Mouse (Mus musculus) lung, embryonic 15.5 days (tissue): ENCODE data around the gene Akap1. TPM values are rescaled to one million over a fixed set of nuclear protein-coding genes. Genes with fewer than 3 reads are reported as not detected.
A peak's percentile ranks its signal among the peaks of the same experiment; 100 is the strongest.

Experiments
- ATAC-seq: fragments of 200-750 bp; cut with Nextera tagmentation; 2 replicates; pipeline ENCODE4 v1.8.0; 2017; ENCODE audit warnings: moderate number of reproducible peaks, borderline replicate concordance; ENCODE audit not compliant: low FRiP score, low TSS enrichment; ENCODE audit errors: extremely low read depth
- H3K27ac ChIP-seq: fragments of 300-500 bp; sonication (generic); 2 replicates; pipeline ENCODE4 v1.5.1; 2015; ENCODE audit warnings: moderate library complexity, mild to moderate bottlenecking, inconsistent platforms
- H3K27me3 ChIP-seq: fragments of 300-500 bp; sonication (generic); 2 replicates; pipeline ENCODE4 v1.6.1; 2015; ENCODE audit warnings: inconsistent platforms
- H3K36me3 ChIP-seq: fragments of 300-500 bp; sonication (generic); 2 replicates; pipeline ENCODE4 v1.6.1; 2015; ENCODE audit warnings: inconsistent platforms
- H3K4me1 ChIP-seq: fragments of 300-500 bp; sonication (generic); 2 replicates; pipeline ENCODE4 v1.6.1; 2015; ENCODE audit warnings: inconsistent platforms
- H3K4me2 ChIP-seq: fragments of 300-500 bp; sonication (generic); 2 replicates; pipeline ENCODE4 v1.6.1; 2015; ENCODE audit warnings: inconsistent platforms, mild to moderate bottlenecking, moderate library complexity
- H3K4me3 ChIP-seq: fragments of 300-500 bp; sonication (generic); 2 replicates; pipeline ENCODE4 v1.5.1; 2015; ENCODE audit warnings: mild to moderate bottlenecking, inconsistent platforms
- H3K9ac ChIP-seq: fragments of 300-500 bp; sonication (generic); 2 replicates; pipeline ENCODE4 v1.6.1; 2015; ENCODE audit warnings: inconsistent platforms
- H3K9me3 ChIP-seq: fragments of 300-500 bp; sonication (generic); 2 replicates; pipeline ENCODE4 v1.6.1; 2016; ENCODE audit warnings: inconsistent platforms
- WGBS: fragments of 180-500 bp; shearing (Covaris S2); methylation state at CpG from one replicate; pipeline ENCODE4 v1.1.7; 2015; 5-methylcytosine and 5-hydroxymethylcytosine counted together
- polyA plus RNA-seq: library from polyadenylated mRNA; unstranded; fragments of >200 nt; fragmentation: Nextera tagmentation; extraction: Ambion mirVana; gene quantifications from 2 replicates; pipeline ENCODE4 v1.2.1, GENCODE M21; 2015

Gene Akap1
- polyA plus RNA-seq, 1 experiment from 2014 or later = 18.8 TPM

GRCm38 (mm10) chr11:88852806-88853205 is 11.6 kb downstream of the Akap1 start:
- no peak overlapping the region for H3K4me3 ChIP-seq
- no peak for ATAC-seq
- 89% methylated on average over 4 of the region's 4 CpGs for WGBS
- H3K4me1 ChIP-seq = peaks cover 43% of the 10 kb centered on the region
- no peaks in the 10 kb centered on the region for H3K27me3 ChIP-seq
- H3K27ac ChIP-seq = no peak overlapping the region
- no peaks in the 10 kb centered on the region for H3K9me3 ChIP-seq
- H3K4me2 ChIP-seq = no peak overlapping the region
- H3K9ac ChIP-seq = no peak overlapping the region
- H3K36me3 ChIP-seq = no peaks in the 10 kb centered on the region

GRCm38 (mm10) chr11:88851049-88851825 is 13.1 kb downstream of the Akap1 start:
- no peaks in the 10 kb centered on the region for H3K36me3 ChIP-seq
- H3K4me2 ChIP-seq = no peak overlapping the region
- WGBS = 84% methylated on average over 15 of the region's 15 CpGs
- H3K27me3 ChIP-seq = no peaks in the 10 kb centered on the region
- H3K9ac ChIP-seq = no peak overlapping the region
- H3K4me1 ChIP-seq = peaks cover 27% of the 10 kb centered on the region
- H3K27ac ChIP-seq = no peak overlapping the region
- H3K9me3 ChIP-seq = no peaks in the 10 kb centered on the region
- H3K4me3 ChIP-seq = no peak overlapping the region
- no peak for ATAC-seq

DNA sequence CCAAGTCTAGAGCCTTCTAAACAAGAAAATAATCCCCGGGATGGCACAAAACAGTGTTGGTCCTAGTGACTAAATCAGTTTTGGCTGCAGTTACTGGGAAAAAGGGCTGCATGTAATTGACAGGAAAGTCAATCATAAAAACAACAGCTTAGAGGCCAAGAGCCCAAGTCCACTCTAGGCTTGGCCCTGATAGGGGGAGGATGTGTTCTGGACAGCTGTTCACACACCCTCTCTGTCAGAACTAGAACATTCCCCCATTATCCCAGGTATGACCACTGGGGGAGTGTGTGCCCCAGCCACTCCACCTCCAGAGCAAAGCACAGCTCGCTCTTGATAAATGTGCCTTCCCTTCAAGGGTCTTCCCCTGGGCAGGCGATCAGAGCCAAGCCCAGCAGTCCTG is 14.7 kb downstream of the Akap1 start:
- WGBS = 49% methylated on average over 3 of the region's 3 CpGs
- H3K4me3 ChIP-seq = no peak overlapping the region
- H3K9me3 ChIP-seq = no peaks in the 10 kb centered on the region
- no peak for ATAC-seq
- H3K36me3 ChIP-seq = 0 out of 2 replicates have a peak, but pooled peaks cover 7% of the 10 kb centered on the region
- no peaks in the 10 kb centered on the region for H3K27me3 ChIP-seq
- peaks cover 22% of the 10 kb centered on the region for H3K4me1 ChIP-seq
- no peak overlapping the region for H3K4me2 ChIP-seq
- H3K27ac ChIP-seq = peak overlapping the region; percentile 71
- H3K9ac ChIP-seq = no peak overlapping the region

GRCm38 (mm10) chr11:88849284-88849683 is 15.1 kb downstream of the Akap1 start:
- 44% methylated on average over 8 of the region's 8 CpGs for WGBS
- ATAC-seq = no peak
- H3K4me3 ChIP-seq = no peak overlapping the region

DNA sequence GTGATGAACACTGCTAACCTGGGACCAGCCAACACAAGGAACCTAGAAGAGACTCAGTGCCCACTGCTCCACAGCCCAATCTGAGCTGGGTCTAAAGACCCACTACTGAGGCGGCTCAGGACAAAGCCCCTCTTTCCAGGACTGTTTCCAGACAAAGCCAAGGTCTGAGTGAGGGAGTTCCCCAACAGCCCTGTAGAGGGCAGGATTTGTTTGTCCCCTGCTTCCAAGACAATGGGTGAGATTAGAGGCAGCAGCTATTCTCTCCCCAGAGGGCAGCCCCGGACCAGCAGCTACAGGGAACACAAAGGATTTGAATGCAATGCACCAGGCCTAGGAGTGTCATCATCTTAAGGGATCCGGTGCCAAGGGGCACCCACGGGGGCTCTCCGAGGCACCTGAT is 15.8 kb downstream of the Akap1 start:
- peak; percentile 53; the same call in 1 of the 2 replicates for ATAC-seq
- H3K9ac ChIP-seq = 0 out of 2 replicates have a peak overlapping the region, but pooled peaks have one; percentile 1
- peak overlapping the region; percentile 71 for H3K27ac ChIP-seq
- no peaks in the 10 kb centered on the region for H3K9me3 ChIP-seq
- H3K27me3 ChIP-seq = no peaks in the 10 kb centered on the region
- no peak overlapping the region for H3K4me3 ChIP-seq
- no peak overlapping the region for H3K4me2 ChIP-seq
- WGBS = 31% methylated on average over 5 of the region's 5 CpGs
- H3K36me3 ChIP-seq = peaks cover 13% of the 10 kb centered on the region; the same call in 1 of the 2 replicates
- peaks cover 22% of the 10 kb centered on the region for H3K4me1 ChIP-seq

More at GRCm38 (mm10) chr11:88849284-88849683, 15.1 kb downstream of the Akap1 start:
- H3K4me1 ChIP-seq = peaks cover 22% of the 10 kb centered on the region
- 0 out of 2 replicates have a peak overlapping the region, but pooled peaks have one; percentile 1 for H3K9ac ChIP-seq
- peak overlapping the region; percentile 71 for H3K27ac ChIP-seq
- no peaks in the 10 kb centered on the region for H3K9me3 ChIP-seq
- no peaks in the 10 kb centered on the region for H3K27me3 ChIP-seq
- H3K4me2 ChIP-seq = no peak overlapping the region
- H3K36me3 ChIP-seq = 0 out of 2 replicates have a peak, but pooled peaks cover 7% of the 10 kb centered on the region

DNA sequence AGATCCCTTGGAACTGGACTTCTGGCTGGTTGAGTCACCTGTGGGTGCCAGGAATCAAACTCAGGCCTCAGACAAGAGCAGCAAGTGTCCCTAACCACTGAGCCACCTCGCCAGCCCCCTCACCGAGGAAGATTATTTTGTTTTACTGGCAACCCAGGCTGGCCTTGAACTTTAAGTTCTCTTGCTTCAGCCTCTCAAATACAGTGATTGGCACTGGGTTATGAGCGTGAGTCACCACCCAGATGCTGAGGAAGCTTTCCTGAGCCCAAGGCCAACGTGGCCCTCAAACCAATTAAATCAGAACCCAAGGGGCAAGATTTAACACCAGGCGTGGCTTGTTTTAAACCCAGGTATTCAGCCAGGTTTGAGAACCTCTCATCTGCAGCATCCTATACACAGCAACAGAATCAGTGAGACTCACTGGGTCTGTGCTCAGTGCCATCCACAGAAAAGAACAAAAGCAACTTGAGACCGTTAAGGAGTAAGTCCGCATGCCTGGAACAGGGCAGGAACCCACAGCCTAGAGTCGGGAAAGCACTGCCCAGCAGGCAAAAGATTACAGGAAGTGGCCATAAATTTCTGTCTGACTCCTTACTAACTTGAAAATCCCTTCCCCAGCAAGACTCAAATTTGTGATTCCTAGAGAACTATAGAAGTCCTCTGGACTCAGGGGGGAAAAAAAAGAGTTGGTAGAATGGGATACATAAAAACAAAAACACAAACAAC is 16.9 kb downstream of the Akap1 start:
- no peak overlapping the region for H3K27ac ChIP-seq
- peaks cover 22% of the 10 kb centered on the region for H3K4me1 ChIP-seq
- no peak overlapping the region for H3K9ac ChIP-seq
- no peaks in the 10 kb centered on the region for H3K9me3 ChIP-seq
- H3K4me3 ChIP-seq = no peak overlapping the region
- H3K27me3 ChIP-seq = no peaks in the 10 kb centered on the region
- H3K4me2 ChIP-seq = no peak overlapping the region
- WGBS = 73% methylated on average over 8 of the region's 8 CpGs
- no peak for ATAC-seq
- H3K36me3 ChIP-seq = peaks cover 17% of the 10 kb centered on the region; the same call in 1 of the 2 replicates

DNA sequence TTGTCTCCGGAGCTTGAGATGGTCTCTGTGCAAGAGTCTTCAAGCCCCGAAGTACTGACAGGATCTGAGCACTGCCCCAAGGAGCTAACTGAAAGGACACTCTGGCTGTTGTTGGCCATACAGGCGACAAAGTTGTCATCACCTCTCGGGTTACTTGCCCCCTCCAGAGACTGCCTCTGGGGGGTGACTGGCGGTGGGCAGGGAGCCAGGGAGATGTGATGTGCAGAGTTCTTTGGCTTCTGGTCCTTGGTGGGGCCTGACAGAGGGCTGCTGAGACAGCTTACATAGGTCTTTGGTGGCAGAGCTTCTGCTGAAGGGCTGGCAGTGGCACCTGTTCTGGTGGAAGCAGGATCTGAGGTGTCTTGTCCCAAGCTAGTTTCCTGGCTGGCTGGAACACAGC is 20.0 kb downstream of the Akap1 start:
- Histone ChIP-seq H3K27me3 (no peaks in the 10 kb centered on the region), H3K4me3 (no peak overlapping the region), H3K4me1 (peaks cover 22% of the 10 kb centered on the region), H3K4me2 (no peak overlapping the region), H3K9ac (no peak overlapping the region), H3K9me3 (no peaks in the 10 kb centered on the region), H3K27ac (no peak overlapping the region), H3K36me3 (peaks cover 17% of the 10 kb centered on the region; the same call in 1 of the 2 replicates)
- ATAC-seq = no peak
- WGBS = 66% methylated on average over 5 of the region's 5 CpGs

DNA sequence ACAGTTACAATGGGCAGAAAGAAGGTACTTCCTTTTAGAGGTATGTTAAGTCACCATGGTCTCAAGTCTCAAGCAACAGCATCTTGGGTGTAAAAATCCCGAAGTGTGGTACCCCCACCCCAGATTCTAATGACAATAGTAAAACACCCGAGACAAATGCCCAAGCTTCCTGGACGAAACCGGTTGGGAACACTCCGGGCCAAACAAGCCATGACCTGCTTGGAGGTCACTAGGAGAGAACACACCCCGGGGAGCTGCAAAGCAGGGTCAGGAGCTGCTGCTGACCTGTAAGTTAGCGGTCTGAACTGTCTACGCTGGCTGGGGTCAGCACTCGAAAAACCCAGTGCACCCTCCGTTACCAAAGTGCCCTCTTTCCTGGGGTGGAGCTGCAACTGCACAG is 21.1 kb downstream of the Akap1 start:
- no peak overlapping the region for H3K9ac ChIP-seq
- no peaks in the 10 kb centered on the region for H3K27me3 ChIP-seq
- no peak for ATAC-seq
- no peak overlapping the region for H3K4me2 ChIP-seq
- peaks cover 11% of the 10 kb centered on the region for H3K4me1 ChIP-seq
- no peak overlapping the region for H3K4me3 ChIP-seq
- H3K27ac ChIP-seq = no peak overlapping the region
- peaks cover 17% of the 10 kb centered on the region; the same call in 1 of the 2 replicates for H3K36me3 ChIP-seq
- 92% methylated on average over 10 of the region's 10 CpGs for WGBS
- no peaks in the 10 kb centered on the region for H3K9me3 ChIP-seq

- no peak for ATAC-seq
- no peak overlapping the region for H3K4me3 ChIP-seq
- peaks cover 20% of the 10 kb centered on the region; the same call in 1 of the 2 replicates for H3K36me3 ChIP-seq
- H3K4me2 ChIP-seq = no peak overlapping the region
- no peaks in the 10 kb centered on the region for H3K9me3 ChIP-seq
- H3K27me3 ChIP-seq = no peaks in the 10 kb centered on the region
- no peak overlapping the region for H3K9ac ChIP-seq
- H3K27ac ChIP-seq = no peak overlapping the region
- 0 out of 2 replicates have a peak, but pooled peaks cover 8% of the 10 kb centered on the region for H3K4me1 ChIP-seq
- 92% methylated on average over 13 of the region's 13 CpGs for WGBS
Observed at GRCm38 (mm10) chr11:88842315-88842975, 21.9 kb downstream of the Akap1 start.

DNA sequence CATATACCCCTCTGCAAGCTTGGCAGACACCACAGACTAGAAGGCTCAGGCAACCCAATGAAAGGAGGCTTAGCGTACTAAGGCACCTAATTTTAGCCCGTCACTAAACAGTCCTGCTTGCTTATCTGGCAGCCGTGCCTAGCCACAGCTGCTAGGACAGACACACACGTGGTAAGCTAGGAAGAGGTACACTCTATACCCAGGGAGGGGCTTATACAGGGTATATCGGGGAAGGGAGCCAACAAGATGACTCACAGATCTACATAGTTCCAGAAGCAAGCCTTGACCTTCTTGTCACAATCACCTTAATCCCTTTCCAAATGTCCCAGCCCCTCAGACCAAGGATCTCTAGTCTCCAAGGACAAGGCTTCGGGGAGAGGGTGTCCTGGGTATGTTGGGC is 23.0 kb downstream of the Akap1 start:
- Histone ChIP-seq H3K27ac (no peak overlapping the region), H3K4me3 (no peak overlapping the region), H3K36me3 (peaks cover 28% of the 10 kb centered on the region), H3K4me1 (0 out of 2 replicates have a peak, but pooled peaks cover 8% of the 10 kb centered on the region), H3K27me3 (no peaks in the 10 kb centered on the region), H3K9ac (no peak overlapping the region), H3K4me2 (no peak overlapping the region), H3K9me3 (no peaks in the 10 kb centered on the region)
- 48% methylated on average over 6 of the region's 6 CpGs for WGBS
- ATAC-seq = peak; percentile 37; the same call in 1 of the 2 replicates

GRCm38 (mm10) chr11:88840724-88841350 is 23.5 kb downstream of the Akap1 start:
- Histone ChIP-seq H3K36me3 (peaks cover 28% of the 10 kb centered on the region), H3K4me2 (no peak overlapping the region), H3K4me3 (no peak overlapping the region), H3K27ac (no peak overlapping the region), H3K4me1 (0 out of 2 replicates have a peak, but pooled peaks cover 8% of the 10 kb centered on the region), H3K9ac (no peak overlapping the region), H3K27me3 (no peaks in the 10 kb centered on the region), H3K9me3 (no peaks in the 10 kb centered on the region)
- no peak for ATAC-seq
- WGBS = 79% methylated on average over 10 of the region's 10 CpGs
